Mouse (Mus musculus) lung, postnatal 25 days (tissue): ENCODE data around the gene Fbxw11.

Experiments
- DNase-seq: peaks from one replicate; pipeline ENCODE4 v3.0.0; 2022; ENCODE audit warnings: low spot score

Gene Fbxw11

GRCm38 (mm10) chr11:32623912-32624311 is 18.6 kb upstream of the Fbxw11 start:
- DNase-seq = no peak

GRCm38 (mm10) chr11:32625677-32626076 is 16.8 kb upstream of the Fbxw11 start:
- peak; percentile 66 for DNase-seq

GRCm38 (mm10) chr11:32626079-32626478 is 16.4 kb upstream of the Fbxw11 start:
- no peak for DNase-seq

- no peak for DNase-seq
Observed at GRCm38 (mm10) chr11:32627900-32628299, 14.6 kb upstream of the Fbxw11 start.

GRCm38 (mm10) chr11:32629713-32630211 is 12.8 kb upstream of the Fbxw11 start:
- no peak for DNase-seq

GRCm38 (mm10) chr11:32632671-32633070 is 9.9 kb upstream of the Fbxw11 start:
- no peak for DNase-seq

GRCm38 (mm10) chr11:32633542-32633941 is 9.0 kb upstream of the Fbxw11 start:
- DNase-seq = no peak

- no peak for DNase-seq
Observed at GRCm38 (mm10) chr11:32634143-32634542, 8.4 kb upstream of the Fbxw11 start.

- no peak for DNase-seq
Observed at GRCm38 (mm10) chr11:32634842-32635241, 7.7 kb upstream of the Fbxw11 start.

GRCm38 (mm10) chr11:32636275-32636674 is 6.2 kb upstream of the Fbxw11 start:
- DNase-seq = no peak

GRCm38 (mm10) chr11:32638521-32639255 is 3.8 kb upstream of the Fbxw11 start:
- DNase-seq = no peak

- no peak for DNase-seq
Observed at GRCm38 (mm10) chr11:32640617-32641016, 1.9 kb upstream of the Fbxw11 start.

- DNase-seq = peak; percentile 47
Observed at GRCm38 (mm10) chr11:32642899-32643886, 669 bp downstream of the Fbxw11 start.

- DNase-seq = no peak
Observed at GRCm38 (mm10) chr11:32644010-32644409, 1.5 kb downstream of the Fbxw11 start.

- no peak for DNase-seq
Observed at GRCm38 (mm10) chr11:32647265-32647664, 4.7 kb downstream of the Fbxw11 start.

GRCm38 (mm10) chr11:32650236-32650749 is 7.8 kb downstream of the Fbxw11 start:
- DNase-seq = no peak

- DNase-seq = no peak
Observed at GRCm38 (mm10) chr11:32650893-32651590, 8.5 kb downstream of the Fbxw11 start.

GRCm38 (mm10) chr11:32651723-32652122 is 9.2 kb downstream of the Fbxw11 start:
- DNase-seq = no peak

- no peak for DNase-seq
Observed at GRCm38 (mm10) chr11:32662082-32662656, 19.6 kb downstream of the Fbxw11 start.

GRCm38 (mm10) chr11:32665639-32666038 is 23.1 kb downstream of the Fbxw11 start:
- DNase-seq = no peak

GRCm38 (mm10) chr11:32666983-32667382 is 24.5 kb downstream of the Fbxw11 start:
- DNase-seq = no peak

GRCm38 (mm10) chr11:32671480-32671879 is 29.0 kb downstream of the Fbxw11 start:
- no peak for DNase-seq
